Mouse (Mus musculus) hematopoietic stem cell, adult 5-6 weeks (primary cell): Measurements from ENCODE around the gene Anapc15. TPM values are rescaled to one million over a fixed set of nuclear protein-coding genes. Genes with fewer than 3 reads are reported as not detected.

ENCODE experiments used
- ATAC-seq, 2 experiments: fragments of 125-278 bp in 1 of 2; replicated peaks in 1 of 2; 2 replicates each; pipeline ENCODE4 v1.8.0; 2016 to 2017; ENCODE audit warnings: inconsistent platforms in 2 of 2, mild to moderate bottlenecking in 2 of 2, moderate number of reproducible peaks in 2 of 2, low read depth in 1 of 2, moderate TSS enrichment in 1 of 2; ENCODE audit not compliant: low FRiP score in 2 of 2, poor library complexity in 2 of 2, severe bottlenecking in 2 of 2, insufficient read depth in 1 of 2, low TSS enrichment in 1 of 2
- total RNA-seq: library from RNA; stranded (forward); fragments of 172-1452, 232-1000 nt; gene quantifications from 2 replicates; pipeline ENCODE4 v1.2.3, GENCODE M21; 2017

The Anapc15 gene
- total RNA-seq, 1 experiment from 2014 or later: 69.3 TPM

DNA sequence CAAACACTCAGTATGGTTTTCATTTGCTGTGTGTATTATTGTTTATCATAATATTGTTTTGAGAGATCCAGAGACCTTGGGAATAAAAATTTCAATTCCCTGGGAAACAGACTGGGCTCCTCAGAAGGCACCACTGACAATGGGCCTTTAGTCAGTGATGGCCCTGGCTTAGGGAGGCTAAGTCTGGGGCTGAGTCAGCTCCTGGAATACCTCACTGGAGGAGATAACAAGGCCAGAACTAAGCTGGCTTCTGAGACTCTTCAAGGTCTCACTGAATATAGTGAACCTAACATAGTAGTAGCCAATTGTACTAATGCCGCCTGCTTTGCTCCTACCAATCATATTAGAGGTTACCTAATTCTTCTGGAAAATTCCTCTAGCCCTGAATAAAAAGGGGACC is 12.5 kb downstream of the Anapc15 start:
- no peak for ATAC-seq

DNA sequence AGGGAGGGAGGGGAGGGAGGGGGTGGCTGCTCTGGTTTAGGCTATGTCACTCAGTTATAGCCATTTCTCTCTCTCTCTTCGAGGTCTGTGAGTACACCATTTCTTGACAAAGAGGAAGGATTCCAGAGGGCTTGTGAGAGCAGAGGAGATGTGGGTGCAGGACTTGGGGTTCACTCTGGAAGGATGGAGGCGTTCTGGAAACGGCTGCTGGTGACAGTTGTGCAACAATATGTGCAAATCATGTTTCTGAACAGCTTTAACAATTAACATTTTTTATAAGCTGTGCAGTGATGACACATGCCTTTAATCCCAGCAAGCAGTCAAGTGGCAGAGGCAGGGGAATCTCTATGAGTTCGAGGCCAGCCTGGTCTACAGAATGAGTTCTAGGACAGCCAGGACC is 17.3 kb downstream of the Anapc15 start:
- ATAC-seq: no peak

DNA sequence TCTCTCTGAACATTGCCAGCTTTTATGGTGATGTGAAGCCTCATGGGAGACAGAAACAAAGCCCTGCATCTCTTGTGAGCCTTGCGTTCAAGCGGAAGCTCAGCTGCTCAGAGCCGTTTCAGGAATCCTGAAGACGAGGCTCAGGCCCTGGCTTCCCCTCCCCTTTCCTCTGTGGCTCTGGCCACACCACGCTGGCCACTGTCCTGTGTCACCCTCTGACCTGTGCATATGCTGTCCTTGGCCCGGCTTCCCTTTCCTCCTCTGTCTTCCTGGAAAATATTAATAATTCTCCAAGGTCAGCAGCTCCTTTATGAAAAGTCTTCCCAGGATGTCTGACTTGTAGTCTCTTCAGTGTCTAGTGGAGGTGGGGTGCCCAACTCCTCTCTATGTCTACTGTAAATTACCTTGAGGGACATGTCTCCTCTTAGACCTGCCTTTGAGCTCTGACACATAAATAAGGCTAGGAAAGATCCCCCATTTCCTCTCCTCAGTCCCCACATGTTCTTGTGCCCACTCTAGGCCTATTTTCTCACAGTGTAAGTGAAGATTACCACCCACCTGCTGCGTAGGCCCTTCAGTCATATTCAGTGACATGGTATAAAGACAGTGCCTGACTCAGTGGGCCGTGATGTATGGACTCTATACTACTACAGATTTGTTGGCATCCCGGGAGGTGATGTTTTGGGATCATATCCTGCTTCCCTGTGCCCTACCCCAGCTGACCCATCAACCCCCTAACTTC is 19.1 kb downstream of the Anapc15 start:
- ATAC-seq: no peak

DNA sequence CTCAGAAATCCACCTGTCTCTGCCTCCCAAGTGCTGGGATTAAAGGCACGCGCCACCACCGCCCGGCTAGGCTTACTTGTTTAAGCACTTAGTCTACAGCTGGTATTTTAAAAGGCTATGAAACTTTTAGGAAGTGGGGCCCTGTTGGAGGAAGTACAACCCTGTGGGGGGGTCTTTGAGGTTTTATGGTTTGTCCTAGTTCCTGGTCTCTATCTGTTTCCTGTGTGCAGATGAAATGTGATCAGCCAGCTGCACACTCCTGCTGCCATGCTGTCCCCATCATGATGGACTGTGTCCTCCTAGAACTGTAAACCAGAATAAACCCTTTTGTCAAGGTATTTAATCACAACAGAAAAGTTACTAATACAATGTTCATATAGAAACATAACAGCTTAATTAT is 20.6 kb downstream of the Anapc15 start:
- ATAC-seq: no peak

DNA sequence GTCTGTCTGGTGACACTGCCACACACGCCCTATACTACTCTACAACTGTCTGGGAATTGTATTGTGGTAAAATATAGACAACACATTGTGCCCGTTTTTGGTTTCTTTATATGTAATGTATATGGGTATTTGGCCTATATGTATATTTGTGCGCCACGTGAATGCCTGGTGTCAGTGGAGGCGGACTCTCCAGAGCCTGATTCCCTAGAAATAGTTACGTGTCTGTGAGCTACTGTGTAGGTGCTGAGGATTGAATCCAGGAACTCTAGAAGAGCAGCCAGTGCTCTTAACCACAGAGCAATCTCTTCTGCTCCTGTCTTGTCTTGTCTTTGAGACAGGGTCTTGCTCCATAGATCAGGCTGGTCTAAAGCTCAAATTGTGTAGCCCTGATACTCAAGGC is 22.8 kb downstream of the Anapc15 start:
- no peak for ATAC-seq

DNA sequence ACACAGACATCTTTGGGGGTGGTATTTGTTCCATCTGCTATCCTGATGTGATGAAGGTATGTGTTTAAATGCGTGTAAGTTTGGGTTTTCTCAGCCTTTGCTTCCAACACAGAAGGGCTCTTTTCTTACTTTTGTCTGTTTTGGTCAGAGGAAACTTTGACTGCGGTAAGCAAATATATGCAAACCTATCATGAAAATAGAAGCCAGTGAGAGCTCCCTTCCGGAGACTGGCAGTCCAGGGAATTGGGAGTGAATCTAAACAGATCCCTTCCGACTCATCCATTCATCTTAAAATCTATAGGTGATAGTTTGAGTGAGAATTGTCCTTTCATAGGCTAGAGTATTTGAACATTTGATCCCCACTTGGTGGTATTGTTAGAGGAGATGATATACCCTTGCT is 24.9 kb downstream of the Anapc15 start:
- ATAC-seq: no peak

DNA sequence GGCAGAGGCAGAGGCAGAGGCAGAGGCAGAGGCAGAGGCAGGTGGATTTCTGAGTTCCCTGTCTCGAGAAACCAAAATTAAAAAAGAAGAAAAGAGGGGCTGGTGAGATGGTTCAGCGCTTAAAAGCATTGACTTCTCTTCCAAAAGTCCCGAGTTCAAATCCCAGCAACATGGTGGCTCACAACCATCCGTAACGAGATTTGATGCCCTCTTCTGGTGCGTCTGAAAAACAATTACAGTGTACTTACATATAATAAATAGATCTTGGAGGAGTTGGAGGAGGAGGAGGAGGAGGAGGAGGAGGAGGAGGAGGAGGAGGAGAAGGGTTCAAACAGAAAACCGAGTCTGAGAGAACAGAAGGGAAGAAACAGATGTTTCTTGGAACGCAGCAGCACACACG is 32.2 kb downstream of the Anapc15 start:
- ATAC-seq: no peak

DNA sequence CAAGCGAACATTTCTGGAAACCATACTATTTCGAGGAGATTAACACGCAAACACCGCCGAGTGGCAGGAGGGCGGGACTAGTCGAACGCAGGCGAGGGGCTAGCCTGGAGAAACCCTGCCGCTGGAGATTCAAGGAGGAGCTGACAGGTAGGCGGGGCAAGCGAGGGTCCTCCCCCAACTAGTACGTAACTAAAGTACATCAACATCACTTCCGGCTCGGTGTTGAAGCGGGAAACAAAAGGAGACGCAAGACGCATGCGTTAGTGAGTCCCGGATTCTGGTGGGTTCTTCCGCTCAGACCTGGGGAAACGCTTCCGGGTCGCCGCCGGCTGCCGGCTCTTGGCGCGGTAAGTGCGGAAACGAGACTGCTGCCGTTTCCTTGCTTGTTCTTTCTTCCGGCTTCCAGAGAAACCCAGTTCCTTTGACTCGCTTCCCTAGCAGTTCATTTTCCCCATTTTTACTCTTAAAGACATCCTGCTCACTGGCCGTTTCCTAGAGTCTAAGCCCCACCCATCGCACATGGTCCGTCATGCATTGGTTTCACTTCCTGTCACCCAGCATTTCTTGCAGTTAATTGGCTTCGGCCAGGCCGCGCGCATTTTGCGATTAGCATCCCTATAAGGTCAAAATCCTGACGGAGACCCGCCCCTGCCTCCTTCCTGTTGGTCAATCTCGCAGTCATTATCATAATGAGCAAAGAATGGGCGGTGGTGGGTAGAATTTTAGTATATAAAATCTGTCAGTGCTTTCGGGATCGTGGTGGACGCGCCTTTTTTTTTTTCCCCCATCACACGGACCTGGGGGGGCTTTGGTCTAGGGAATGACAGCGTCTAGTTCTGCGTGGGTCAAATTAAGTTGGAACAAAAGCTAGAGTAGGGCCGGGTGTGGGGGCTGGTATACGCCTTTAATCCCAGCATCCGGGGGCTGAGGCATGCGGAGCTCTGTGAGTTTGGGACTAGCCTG is 32.9 kb downstream of the Anapc15 start:
- peak; percentile 94 for ATAC-seq

DNA sequence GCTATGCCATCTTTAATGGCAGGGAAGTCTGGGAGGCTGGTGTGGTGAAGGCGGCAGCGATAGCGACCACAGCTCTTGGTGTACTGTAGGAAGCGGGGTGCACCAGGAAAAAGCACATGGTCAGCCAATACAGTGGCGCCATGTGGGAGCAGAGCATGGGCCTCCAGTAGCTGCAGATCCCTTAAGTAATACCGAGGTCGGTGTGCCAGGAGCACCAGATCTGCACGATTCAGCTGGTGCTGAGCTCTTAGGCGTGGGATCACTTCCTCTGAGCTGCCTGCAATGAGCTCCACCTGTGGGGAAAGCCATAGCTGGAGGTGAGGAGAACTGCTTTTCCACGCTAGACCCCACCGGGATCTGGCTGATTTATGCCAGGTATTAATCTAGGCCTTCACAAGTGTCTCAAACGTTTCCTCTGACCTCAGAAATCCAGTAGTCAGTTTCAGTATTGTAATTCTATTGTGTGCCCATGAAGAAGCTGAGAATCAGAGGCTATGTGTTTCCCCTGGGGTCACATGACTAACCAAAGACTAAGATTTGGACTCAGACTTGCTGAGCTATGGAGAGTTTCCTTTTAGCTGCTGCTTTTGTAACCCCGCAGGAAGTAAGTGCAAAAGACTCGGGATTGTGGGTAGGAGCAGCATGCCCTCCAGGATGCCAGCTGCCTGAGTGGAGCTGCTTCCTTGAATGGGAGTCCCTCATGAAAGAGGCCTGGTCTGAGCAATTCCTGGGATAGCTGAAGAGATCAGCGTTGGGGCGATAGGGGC is 37.0 kb downstream of the Anapc15 start:
- no peak for ATAC-seq

DNA sequence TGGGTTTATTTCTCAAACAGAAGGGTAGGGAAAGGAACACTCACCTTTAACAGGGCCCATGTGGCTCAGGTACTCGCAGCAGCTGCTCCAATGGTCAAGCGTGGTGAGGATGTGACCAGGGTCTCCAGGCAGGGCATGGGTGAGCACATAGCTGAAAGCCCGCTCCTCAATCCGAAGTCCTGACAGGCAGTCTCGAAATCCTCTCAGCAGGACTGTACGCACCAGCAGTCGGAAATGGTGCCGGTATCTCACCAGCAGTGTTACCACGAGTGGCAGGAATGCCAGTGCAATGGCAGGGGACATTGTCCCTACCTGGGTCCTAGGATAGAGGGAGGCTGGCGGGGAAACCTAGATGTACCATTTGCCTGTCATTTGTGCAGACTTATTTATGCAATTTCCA is 38.5 kb downstream of the Anapc15 start:
- ATAC-seq: no peak

DNA sequence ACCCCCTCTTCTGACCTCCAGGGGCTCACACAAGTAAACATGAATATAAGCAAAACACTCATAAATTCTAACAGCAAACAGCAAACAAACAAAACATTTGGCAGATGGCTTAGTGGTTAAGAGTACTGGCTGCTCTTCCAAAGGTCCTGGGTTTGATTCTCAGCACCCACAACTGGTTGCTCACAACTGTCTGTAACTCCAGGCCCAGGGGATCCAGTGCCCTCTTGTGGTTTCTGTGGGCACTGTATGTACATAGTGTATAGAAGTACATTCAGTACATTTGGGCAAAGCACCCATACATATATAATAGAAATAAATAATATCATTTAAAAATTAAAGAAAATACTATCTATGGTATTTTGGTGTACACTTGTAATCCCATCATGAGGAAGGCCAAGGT is 39.3 kb downstream of the Anapc15 start:
- ATAC-seq: no peak

DNA sequence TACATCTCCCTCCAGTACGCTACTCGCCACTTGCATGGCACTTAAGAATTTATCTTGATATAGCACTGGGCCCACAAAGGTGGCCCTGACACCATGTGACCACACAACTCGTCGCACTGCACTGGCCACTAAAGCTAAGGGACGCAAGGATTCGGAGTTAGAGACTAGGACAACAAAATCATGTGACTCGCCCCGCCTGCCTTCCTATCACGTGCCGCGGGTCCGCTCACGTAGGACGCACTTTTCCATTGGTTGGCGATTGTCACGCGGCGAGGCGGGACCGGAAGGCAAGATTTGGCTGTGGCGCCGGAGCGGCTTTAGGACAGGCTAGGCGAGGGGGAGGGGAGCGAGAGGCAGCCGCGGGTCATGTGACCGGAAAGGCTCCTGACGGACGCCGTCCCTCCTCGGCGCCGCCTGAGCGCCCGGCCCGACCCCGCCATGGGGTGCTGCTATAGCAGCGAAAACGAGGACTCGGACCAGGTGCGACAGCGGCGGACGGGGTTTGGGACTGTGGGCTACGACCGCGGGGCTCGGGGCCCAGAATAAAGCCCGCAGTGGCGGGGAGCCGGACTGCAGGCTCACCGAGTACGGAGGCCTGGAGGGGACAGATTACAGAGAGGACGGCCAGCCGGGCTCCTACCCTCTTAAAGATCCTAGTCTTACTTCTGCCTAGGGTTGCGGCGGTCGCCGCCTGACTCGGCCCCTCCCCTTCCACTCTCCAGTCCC is 42.2 kb downstream of the Anapc15 start, which contains the start of gene Lamtor1:
Gene Lamtor1, plus strand, starts transcription at position 344 of the 726 bp plus-strand sequence.
- peak; percentile 92 to 94 for ATAC-seq

DNA sequence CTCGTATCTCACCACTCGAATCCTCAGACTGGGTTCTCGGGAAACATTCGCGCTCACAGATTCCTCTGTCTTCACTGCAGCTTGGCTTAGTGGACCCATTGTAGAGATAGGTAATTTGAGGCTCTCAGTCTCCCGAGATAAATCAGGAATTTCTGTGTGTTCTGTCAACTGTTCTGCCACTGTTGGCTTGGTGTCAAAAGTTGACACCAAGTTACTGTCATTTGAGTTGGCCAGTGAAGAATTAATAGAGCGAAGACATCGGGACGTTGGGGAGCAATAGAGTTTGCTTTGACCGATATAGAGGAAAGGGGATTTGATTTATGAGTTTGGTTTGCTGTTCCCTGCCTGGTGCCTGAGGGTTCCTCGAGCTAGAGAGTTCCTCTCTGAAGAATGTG is 42.8 kb downstream of the Anapc15 start, which contains the start of gene Tomt:
Gene Tomt, minus strand, starts transcription at position 73 of the 395 bp plus-strand sequence.
- no peak for ATAC-seq

DNA sequence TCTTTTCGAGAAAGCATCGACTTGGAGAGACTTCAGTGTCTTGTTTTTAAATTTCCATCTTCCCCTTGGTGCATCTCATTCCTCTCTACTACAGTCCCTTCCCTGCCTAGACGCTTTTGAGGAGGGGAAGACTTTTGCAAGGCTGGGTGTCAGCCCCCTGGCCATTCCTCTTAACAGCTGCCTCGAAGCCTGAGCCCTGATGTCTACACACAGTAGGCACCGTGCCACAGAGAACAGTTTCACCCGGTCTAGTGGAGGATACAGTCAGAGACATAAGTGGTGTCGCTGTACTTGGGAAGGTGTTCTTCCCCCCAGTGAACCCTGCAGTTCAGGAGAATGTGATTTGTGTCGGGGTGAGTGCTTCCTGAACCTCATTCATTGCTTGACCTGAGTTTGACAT is 43.2 kb downstream of the Anapc15 start:
- no peak for ATAC-seq

DNA sequence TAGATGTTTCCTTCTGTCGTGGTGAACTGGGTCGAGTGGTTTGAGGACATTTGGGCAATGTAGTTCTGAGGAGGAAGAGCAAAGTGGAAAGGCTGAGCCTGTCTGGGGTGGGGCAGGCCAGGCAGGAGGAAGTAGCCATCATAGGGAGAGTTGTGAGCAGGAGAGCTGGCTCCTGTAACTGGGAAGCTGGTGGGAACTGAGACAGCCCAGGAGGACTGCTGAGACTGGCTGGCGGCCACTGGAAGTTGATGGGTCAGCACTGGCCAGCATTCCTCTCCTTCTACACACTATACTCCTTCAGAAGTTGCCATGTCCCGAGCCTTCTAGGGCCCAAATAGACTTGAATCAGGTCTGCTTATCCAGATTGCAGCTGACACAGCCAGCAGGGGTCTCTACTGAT is 44.9 kb downstream of the Anapc15 start:
- ATAC-seq: no peak

DNA sequence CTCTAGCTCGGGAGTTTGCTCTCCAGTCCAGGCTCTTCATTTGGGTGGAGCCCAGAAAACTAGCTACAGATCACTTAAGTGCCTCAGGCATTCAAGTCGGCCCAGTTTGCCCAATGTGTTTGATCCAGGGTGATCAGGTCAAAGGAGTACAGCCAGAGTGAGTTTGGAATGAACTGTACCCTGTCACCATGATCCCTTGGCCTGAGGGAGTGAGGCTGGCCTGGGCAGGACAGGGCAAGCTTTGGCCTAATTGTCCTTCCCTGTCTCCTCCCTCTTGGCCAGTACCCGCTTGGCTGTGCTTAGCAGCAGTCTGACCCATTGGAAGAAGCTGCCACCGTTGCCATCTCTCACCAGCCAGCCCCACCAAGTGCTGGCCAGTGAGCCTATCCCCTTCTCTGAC is 46.6 kb downstream of the Anapc15 start:
- no peak for ATAC-seq

DNA sequence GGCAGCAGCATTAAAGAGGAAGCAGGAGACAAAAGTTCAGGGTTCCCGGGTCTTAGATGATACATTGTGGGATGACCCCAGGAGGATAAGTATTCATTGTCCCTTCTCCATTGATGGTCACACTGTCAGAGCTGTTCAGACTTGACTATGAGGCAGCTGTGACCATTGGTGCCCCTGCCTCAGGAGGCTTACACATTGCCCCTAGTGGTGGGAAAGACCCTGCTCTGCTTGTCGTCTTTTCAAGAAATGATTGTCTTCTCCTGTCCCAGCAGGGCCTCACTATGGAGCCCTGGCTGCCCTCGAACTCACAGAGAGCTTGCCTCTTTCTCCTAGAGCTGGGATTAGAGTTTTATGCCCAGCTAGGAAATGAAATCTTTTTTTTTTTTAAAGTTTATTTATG is 48.5 kb downstream of the Anapc15 start:
- ATAC-seq: no peak
